Mouse (Mus musculus) small intestine, adult 2 months (tissue): ENCODE data around the gene Oxct2a.

Experiments used
- CTCF ChIP-seq: fragments of 200-500 bp; IDR thresholded peaks from 2 replicates; pipeline ENCODE4 v1.5.1; 2012; ENCODE audit warnings: low read depth, mild to moderate bottlenecking, control low read depth, inconsistent platforms, low read length, moderate library complexity, mixed read lengths; ENCODE audit not compliant: insufficient replicate concordance, insufficient read length; ENCODE audit errors: extremely low read depth
- POLR2A ChIP-seq: fragments of 200-500 bp; IDR thresholded peaks from 2 replicates; pipeline ENCODE4 v1.6.1; 2012; ENCODE audit warnings: low read depth, mild to moderate bottlenecking, control low read depth, inconsistent platforms, low read length, moderate library complexity

DNA sequence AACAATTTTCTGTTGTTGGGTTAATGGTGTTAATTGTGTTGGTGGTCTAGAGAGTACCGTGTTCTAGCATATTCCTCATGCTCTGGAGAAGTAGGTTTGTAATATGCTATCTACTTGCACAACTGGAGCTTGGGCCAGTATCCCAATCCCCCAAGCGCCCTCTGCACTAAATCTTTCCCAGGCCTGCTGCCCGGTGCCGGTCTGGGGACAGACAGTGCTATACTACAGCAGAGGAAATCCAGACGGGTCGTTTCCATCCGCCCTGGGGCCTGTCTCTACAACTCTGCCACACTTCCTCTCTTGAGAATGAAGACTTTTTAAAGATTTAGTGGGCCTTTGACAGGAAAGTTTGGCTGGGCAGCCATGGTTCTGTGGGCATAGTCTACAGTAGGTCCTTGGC, 30.4 kb downstream of the Oxct2a start:
- TF ChIP-seq CTCF (no peak), POLR2A (no peak)
